Mouse (Mus musculus) layer of hippocampus, adult 2 months (tissue): Measurements from ENCODE around the gene Scn11a. TPM values are rescaled to one million over a fixed set of nuclear protein-coding genes. Genes with fewer than 3 reads are reported as not detected.
A peak's percentile ranks its signal among the peaks of the same experiment; 100 is the strongest.

Experiments used
- DNase-seq, 2 experiments: peaks; one replicate each; pipeline ENCODE4 v3.0.0; 2022; ENCODE audit warnings: low spot score in 2 of 2
- H3K27ac ChIP-seq: fragments of 200-600 bp; 2 replicates; pipeline ENCODE4 v1.8.1; 2022
- H3K4me3 ChIP-seq: fragments of 200-600 bp; 2 replicates; pipeline ENCODE4 v1.8.1; 2022; ENCODE audit warnings: mild to moderate bottlenecking
- CTCF ChIP-seq: fragments of 200-600 bp; conservative IDR thresholded peaks from 2 replicates; pipeline ENCODE4 v1.8.1; 2022; ENCODE audit warnings: antibody characterized with exemption, mild to moderate bottlenecking, moderate library complexity
- long read RNA-seq, 2 experiments: library from polyadenylated mRNA; stranded (forward); transcript quantifications; one replicate each; pipeline ENCODE4 v2.0.0; 2021; ENCODE audit warnings: borderline mapping rate in 2 of 2
- total RNA-seq, 2 experiments: library from RNA; stranded (reverse); gene quantifications; 2 replicates each; pipeline ENCODE4 v1.2.3; 2021

The Scn11a gene
- not detected for total RNA-seq
- long read RNA-seq, experiment 1, result 0 reads
- long read RNA-seq, experiment 2, partial matches to known transcripts, result 0 of 1 reads
- long read RNA-seq, experiment 2, other reads (novel, unspliced or antisense), result 1 of 1 reads

DNA sequence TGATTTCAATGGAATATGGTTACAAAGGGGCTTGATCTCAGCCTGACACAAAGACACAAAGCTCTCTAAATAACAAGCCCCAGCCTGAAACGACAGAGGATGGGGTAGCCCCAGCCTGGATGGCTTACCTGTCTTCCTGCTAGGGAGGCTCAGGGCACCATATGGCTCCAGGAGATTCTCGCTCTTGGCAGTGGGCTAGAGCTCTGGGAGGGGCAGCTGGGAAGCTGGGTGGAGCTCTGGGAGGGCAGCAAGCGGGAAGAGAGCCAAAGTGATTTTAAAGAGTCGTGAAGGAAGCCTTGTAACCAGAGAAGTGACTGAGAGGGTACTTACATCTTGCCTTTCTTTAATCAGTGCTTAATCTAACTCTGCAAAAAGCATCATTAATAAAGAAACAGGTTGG, at the start of gene Scn11a:
Scn11a (minus strand) TSS at position 160 of the 400 bp plus-strand sequence.
- TF ChIP-seq CTCF, result no peak
- Histone ChIP-seq H3K4me3 (no peak within 1 kb of the TSS), H3K27ac (no peak within 1 kb of the TSS)
- no peak for DNase-seq

DNA sequence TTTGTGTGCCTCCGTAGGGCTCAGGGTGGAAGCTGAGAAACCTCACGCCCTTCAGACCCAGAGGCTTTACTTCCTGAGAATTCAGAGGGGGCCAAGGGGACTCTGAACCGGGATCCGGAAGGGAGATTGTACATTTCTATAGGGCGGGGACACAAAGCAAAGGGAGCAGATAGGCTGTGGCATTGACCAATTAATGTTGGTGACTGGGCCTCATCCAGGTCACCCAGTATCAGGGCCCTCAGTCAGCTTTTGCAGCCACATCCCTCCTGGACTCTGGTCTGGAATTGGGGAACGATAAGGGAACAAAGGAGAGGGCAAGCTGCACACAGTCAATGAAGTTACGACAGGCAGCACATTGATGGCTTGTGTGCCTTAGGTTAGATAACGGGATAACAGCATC, 28.9 kb upstream of the Scn11a start:
- Histone ChIP-seq H3K4me3 (no peak overlapping the region), H3K27ac (no peak overlapping the region)
- no peak for DNase-seq
- TF ChIP-seq CTCF, result no peak

DNA sequence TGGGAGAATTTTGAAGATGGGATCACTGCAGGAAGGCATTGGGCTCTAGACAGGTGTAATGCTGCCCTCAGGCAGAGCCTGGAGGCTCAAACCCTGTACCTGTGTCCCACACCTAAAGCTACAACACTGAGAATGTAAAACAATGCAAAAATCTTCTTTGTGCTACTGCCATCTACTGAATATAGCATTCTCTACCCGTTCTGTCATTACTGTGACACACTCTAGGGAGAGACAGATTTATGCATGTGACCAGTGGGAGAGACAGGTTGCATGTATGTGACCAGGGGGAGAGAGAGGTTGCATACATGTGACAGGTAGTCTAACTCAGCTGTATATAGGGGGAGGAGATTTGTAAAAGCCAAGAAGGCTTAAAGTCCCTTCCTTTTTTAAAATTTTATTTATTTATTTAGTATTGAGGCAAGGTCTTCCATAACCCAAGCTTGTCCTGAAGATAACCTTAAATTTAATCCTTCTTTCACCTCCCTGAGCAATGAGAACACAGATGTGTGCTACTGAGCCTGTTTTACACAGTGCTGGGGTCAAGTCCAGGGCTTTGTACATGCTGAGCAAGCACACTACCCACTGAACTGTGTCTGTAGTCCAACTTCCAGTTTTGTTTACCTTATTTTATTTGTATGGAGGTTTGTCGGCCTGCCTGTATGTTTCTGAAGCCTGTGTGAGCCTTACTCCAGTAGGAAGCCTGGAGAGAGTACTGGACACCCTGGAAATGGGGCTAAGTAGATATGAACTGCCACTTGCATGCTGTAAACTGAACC, 28.0 kb upstream of the Scn11a start:
- peak; percentile 45 for TF ChIP-seq CTCF
- DNase-seq, result no peak
- H3K4me3 ChIP-seq, result no peak overlapping the region
- no peak overlapping the region for H3K27ac ChIP-seq

DNA sequence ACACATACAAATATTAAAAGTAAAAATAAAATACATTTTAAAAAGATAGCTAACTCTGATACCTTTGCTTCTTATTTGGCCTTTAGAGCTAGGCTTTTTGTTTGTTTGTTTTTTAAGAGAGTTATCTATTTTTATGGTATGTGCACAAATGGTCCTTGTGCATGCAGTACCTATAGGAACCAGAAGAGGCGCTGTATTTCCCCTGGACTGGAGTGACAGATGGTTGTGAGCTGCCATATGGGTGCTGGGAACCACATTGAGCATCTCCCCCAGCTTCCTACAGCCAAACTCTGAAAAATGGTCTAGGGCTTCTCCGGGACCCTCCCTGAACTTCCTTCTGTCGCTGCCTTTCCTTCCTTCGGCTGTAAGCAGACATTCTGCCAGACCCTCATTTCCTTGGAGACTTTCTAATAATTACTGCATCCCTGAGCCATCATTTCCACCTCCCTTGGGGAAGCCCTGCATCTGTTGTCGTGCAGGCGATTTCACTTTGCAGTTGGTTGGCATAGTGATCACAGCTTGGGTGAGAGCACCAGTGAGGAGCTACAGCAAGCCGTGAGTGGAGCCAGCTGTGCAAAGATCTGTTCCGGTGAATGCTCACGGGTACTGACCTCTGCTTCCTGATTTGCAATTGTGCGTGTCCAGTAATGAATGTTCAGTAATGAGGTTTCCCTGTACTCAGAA, 27.2 kb upstream of the Scn11a start:
- TF ChIP-seq CTCF, result peak; percentile 71
- H3K27ac ChIP-seq, result no peak overlapping the region
- no peak overlapping the region for H3K4me3 ChIP-seq
- peak; percentile 31 to 32 for DNase-seq

DNA sequence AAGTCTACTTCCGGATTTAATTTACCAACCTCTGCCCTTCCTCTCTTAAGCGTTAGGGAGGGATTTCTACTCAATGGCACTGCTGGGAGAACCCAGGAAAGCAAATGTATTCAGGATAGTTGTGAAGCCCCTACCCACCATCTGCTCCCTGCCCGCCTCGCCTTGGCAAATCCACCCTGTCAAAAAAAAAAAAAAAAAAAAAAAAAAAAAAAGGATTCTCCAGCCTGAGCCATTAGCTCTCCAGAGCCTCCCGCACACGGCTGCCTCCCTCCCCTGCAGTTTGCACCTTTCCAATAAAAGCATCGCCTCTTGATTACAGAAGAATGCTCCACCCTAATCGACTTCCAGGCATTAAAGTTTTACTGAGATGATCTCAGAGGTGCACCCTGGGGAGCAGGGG, 24.0 kb upstream of the Scn11a start:
- Histone ChIP-seq H3K27ac (no peak overlapping the region), H3K4me3 (no peak overlapping the region)
- DNase-seq, result peak in 1 of 2 experiments; percentile 5
- no peak for TF ChIP-seq CTCF

DNA sequence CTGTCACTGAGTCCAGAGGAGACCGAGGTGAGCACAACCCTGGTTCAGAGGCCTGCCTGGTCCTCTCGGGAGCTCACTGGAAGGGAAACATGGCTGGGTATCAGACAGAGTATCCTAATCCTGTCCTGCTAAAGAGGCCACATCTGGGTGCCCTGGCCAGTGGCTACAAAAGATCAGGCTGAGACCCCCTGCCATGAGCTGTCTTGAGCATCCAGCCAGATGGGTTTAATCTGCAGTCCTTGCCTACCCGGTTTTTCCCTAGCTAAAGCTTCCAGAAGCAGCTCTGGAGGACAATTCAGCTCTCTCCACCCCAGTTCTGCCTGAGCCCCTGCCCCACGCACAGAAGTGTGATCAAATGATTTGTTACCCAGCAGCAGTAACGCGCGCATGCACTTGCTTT, 23.4 kb upstream of the Scn11a start:
- Histone ChIP-seq H3K27ac (no peak overlapping the region), H3K4me3 (no peak overlapping the region)
- no peak for TF ChIP-seq CTCF
- DNase-seq, result no peak

DNA sequence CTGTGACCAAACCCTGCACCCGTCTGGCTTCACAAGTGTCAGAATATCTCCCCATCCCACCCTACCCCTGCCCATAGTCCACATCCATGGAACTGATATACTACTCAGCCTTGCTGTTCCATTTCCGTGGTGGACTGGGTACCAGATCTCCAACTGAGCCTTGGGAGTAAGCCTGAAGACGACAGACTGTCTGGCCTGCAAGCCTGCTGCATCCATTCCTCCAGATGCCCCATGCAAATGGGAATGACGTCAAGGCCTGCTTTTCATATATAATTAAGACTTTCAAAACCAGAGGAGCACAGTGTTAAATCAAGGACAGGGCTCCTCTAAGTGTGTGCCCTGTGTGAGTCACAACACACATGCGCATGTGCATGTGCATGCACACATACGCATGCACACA, 21.9 kb upstream of the Scn11a start:
- H3K27ac ChIP-seq, result no peak overlapping the region
- H3K4me3 ChIP-seq, result no peak overlapping the region
- TF ChIP-seq CTCF, result no peak
- DNase-seq, result no peak

DNA sequence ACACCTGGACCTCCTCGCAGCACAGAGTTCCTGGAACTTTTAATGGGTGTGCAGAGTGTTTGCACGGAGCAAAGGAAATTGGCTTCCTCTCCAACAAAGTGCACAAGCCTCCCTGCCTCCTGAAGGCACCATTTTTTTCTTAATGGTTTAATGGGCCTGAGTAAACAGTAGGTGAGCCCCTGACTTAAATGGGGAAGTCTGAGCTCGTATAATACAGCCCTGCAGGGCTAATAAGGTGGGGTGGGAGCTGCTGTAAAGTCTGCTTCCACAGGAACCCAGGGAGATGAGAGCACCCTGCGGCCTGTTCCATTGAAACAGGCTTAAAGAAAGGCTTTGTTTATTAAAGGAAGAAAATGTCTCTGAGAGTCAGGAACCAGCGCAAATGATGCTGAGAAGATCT, 19.5 kb upstream of the Scn11a start:
- TF ChIP-seq CTCF, result no peak
- DNase-seq, result no peak
- Histone ChIP-seq H3K4me3 (no peak overlapping the region), H3K27ac (no peak overlapping the region)

DNA sequence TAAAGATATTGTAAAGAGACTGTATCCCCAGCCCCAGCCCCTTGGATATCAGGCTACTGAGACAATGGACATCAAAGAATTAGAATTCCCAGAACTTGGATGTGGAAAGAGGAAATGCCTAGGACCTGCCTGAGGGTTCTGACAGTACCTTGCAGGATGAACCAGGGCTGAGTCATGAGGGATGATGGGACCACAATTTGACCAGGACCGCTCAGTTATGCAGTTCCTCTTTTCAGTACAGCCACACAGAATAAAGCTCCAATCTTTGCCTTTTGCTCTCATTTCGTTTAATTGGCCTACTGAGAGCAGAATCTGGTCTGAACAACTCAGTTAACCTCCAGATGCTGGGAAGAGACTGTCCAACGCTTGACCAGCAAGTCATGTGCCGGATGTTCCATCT, 18.3 kb upstream of the Scn11a start:
- Histone ChIP-seq H3K4me3 (no peak overlapping the region), H3K27ac (no peak overlapping the region)
- TF ChIP-seq CTCF, result no peak
- no peak for DNase-seq

DNA sequence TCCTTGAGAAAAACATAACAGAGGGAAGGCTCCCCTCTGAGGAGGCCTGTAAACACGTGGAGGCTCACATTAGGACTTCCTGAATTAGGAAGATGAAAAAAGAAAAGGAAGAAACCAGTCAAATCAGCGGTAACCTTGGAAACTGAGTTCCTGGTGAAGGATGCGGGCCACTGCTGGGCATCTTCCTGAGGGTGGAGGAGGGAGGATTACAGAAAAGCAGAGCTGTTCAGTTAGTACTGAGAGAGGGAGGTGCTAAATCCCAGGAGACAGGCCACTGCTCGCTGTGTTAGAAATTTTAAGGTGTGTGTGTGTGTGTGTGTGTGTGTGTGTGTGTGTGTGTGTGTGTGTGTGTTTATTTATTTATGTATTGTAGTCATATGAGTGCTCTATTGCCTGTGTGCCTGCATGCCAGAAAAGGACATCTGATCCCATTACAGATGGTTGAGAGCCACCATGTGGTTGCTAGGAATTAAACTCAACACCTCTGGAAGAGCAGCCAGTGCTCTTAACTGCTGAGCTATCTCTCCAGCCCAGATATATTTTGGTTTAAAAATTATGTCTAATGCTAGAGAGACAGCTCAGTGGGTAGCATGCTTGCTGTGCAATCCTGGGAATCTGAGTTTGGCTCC, 17.4 kb upstream of the Scn11a start:
- no peak for DNase-seq
- H3K4me3 ChIP-seq, result no peak overlapping the region
- no peak; the same call in 1 of the 2 replicates for TF ChIP-seq CTCF

DNA sequence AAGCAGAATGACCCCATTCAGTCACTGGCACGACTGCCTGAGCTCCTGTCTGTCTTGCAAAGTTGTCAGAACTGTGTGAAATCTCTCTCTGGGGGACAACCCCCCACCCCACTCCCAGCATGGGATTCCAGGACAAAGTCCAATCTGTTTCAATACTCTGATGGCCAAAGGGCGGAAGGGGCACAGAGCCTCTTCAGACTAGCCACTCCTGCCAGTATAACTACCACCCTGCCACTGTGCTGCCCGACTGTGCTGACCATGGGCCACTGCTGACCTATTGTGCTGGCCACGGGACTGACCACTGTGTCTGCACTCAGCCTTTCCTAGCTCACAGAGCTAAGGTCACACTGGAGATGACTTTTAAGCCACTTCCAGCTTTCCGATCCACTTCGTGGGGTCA, 16.8 kb upstream of the Scn11a start:
- no peak for DNase-seq
- no peak for TF ChIP-seq CTCF
- H3K4me3 ChIP-seq, result no peak overlapping the region
- H3K27ac ChIP-seq, result no peak overlapping the region

More for the DNA sequence above, 17.4 kb upstream of the Scn11a start:
- no peak overlapping the region for H3K27ac ChIP-seq

DNA sequence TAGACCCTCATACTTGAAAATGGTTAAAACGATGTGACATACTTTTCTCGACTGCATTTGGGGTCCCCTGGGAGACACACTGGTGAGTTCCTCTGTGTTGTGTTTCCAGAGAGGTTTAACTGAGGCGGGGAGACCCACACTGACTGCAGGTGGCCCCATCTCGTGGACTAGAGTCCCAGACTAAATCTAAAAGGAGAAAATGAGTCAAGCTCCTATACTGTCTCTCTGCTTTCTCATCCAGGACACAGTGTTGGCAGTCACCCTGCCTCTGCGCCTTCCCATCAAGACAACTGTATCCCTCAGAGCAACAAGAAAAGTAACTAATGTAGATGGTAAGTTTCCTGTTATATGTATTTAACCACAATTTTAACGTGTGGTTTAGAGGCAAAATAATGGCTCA, 15.9 kb upstream of the Scn11a start:
- Histone ChIP-seq H3K27ac (no peak overlapping the region), H3K4me3 (no peak overlapping the region)
- no peak for TF ChIP-seq CTCF
- no peak for DNase-seq

DNA sequence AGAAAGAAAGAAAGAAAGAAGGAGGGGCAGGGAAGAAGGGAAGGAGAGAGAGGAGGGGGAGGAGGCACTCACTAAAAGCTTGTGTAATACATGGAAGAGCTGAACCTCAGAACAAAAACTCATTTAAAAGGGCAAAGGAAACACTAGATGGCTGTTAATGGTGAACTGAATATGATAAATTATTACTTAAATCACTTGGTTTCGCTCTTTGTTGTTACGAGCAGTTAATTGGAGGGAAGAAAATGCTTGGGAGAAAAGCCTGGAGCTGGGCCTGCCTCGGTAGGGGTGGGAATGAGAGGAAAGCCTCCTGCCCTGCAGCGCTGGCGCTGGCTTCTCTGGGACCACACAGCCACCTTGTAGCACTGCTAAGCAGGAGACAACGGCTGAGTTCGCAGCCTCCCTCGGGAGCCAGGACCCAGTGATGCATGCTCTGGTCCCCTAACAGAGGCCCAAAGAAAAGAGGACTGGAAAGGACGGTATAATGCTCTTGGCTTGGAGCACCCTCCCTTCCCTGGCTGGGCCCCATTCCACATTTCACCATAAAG, 10.4 kb upstream of the Scn11a start:
- no peak for TF ChIP-seq CTCF
- Histone ChIP-seq H3K27ac (no peak overlapping the region), H3K4me3 (no peak overlapping the region)
- no peak for DNase-seq
